Mouse (Mus musculus) kidney, embryonic 16.5 days (tissue): ENCODE measurements around the gene Alg14. TPM values are rescaled to one million over a fixed set of nuclear protein-coding genes. Genes with fewer than 3 reads are reported as not detected.
A peak's percentile ranks its signal among the peaks of the same experiment; 100 is the strongest.

Experiments used
- ATAC-seq: fragments of 200-750 bp; cut with Nextera tagmentation; 2 replicates; pipeline ENCODE4 v1.8.0; 2017; ENCODE audit warnings: moderate TSS enrichment; ENCODE audit not compliant: low FRiP score, low TSS enrichment
- H3K27ac ChIP-seq: fragments of 300-500 bp; sonication (generic); 2 replicates; pipeline ENCODE4 v1.5.1; 2014; ENCODE audit warnings: low read length
- H3K27me3 ChIP-seq: fragments of 300-500 bp; sonication (generic); 2 replicates; pipeline ENCODE4 v1.6.1; 2014; ENCODE audit warnings: low read length, control low read depth, mixed read lengths; ENCODE audit not compliant: insufficient read depth
- H3K36me3 ChIP-seq: fragments of 300-500 bp; sonication (generic); 2 replicates; pipeline ENCODE4 v1.6.1; 2014; ENCODE audit warnings: low read length, control low read depth, mixed read lengths; ENCODE audit not compliant: insufficient read depth
- H3K4me1 ChIP-seq: fragments of 300-500 bp; sonication (generic); 2 replicates; pipeline ENCODE4 v1.6.1; 2014; ENCODE audit warnings: low read length, control low read depth, mixed read lengths; ENCODE audit not compliant: insufficient read depth
- H3K4me2 ChIP-seq: fragments of 300-500 bp; sonication (generic); replicated peaks from 2 replicates; pipeline ENCODE4 v1.6.1; 2014; ENCODE audit warnings: low read depth, low read length
- H3K4me3 ChIP-seq: fragments of 300-500 bp; sonication (generic); 2 replicates; pipeline ENCODE4 v1.5.1; 2014; ENCODE audit warnings: mild to moderate bottlenecking, low read length
- H3K9ac ChIP-seq: fragments of 300-500 bp; sonication (generic); replicated peaks from 2 replicates; pipeline ENCODE4 v1.6.1; 2014; ENCODE audit warnings: low read length
- H3K9me3 ChIP-seq: fragments of 300-500 bp; sonication (generic); 2 replicates; pipeline ENCODE4 v1.6.1; 2016; ENCODE audit warnings: low read length, control low read depth
- WGBS: fragments of 180-500 bp; shearing (Covaris S2); extraction: QIAGEN DNeasy Blood & Tissue Kit; methylation state at CpG from one replicate; pipeline ENCODE4 v1.1.7; 2014; 5-methylcytosine and 5-hydroxymethylcytosine counted together
- polyA plus RNA-seq: library from polyadenylated mRNA; unstranded; fragments of >200 nt; fragmentation: Nextera tagmentation; extraction: Ambion mirVana; gene quantifications from 2 replicates; pipeline ENCODE4 v1.2.1, GENCODE M21; 2015

The Alg14 gene
- polyA plus RNA-seq, 1 experiment from 2014 or later: 43.5 TPM

DNA sequence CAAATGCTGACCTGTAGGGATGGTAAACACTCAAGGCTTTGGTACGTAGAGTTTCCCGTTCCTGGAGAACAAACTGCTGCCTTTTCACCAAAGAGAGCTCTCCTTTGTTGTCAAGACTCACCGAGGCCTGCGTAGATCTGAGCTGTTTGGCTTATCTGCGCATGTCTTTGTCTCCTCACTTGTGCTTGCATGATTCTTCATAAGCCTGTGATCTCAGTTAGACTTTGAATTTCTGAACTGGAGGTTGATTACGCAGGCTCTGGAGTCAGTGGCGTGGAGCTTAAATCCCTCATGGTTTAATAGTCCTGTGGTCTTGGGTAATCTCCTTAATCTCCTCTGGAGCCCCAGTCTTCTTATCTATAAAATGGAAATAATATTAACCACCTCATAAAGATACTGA is 51.7 kb downstream of the Alg14 start:
- no peak overlapping the region for H3K4me2 ChIP-seq
- peaks cover 29% of the 10 kb centered on the region for H3K4me1 ChIP-seq
- no peak overlapping the region for H3K4me3 ChIP-seq
- H3K27me3 ChIP-seq: no peaks in the 10 kb centered on the region
- H3K27ac ChIP-seq: no peak overlapping the region
- H3K36me3 ChIP-seq: no peaks in the 10 kb centered on the region
- H3K9ac ChIP-seq: no peak overlapping the region
- 92% methylated on average over 7 of the region's 7 CpGs for WGBS
- no peaks in the 10 kb centered on the region for H3K9me3 ChIP-seq
- no peak for ATAC-seq

DNA sequence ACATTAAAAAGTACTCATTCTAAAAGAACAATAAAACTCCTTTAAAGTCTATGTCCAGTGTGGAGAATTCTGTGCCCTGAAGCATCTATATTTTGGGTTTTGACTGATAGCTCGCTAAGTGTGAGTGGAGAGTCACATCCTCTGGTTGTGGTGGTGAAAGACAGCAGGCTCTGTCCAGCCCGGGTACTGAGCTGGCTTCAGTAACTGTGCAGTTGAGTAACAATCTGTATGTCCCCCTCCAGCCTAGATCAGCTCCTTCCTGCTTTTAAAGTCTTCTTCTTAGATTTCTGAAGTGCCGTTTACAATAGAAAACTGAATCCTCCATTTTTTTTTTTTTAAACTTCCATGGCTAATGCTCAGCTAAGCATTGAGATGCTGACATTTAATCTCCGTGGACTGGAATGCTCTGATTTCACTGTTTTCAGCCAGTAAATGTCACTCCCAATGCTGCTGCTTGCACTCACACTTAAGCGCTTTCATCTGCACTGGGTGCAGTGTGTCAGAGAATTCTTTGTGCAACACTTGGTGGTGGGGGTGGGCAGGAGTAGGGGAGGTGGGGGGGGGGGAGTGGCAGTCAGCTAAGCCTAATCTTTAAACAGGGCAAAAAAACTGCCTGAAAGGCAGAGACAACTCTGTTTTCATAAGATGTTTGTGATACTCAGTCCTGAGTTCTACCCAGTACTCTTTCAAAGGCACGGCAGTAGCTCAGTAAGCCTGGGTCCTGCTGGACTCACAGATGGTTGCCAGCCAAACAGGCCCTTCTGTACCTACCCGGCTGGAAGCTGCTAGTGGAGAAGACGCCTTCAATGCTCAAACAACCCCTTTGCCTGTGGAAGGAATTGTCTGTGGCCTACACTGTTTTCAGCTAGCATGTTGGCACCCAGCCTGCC is 52.7 kb downstream of the Alg14 start:
- H3K36me3 ChIP-seq: no peaks in the 10 kb centered on the region
- ATAC-seq: no peak
- peak overlapping the region; percentile 70 for H3K27ac ChIP-seq
- no peak overlapping the region for H3K9ac ChIP-seq
- no peak overlapping the region for H3K4me2 ChIP-seq
- no peaks in the 10 kb centered on the region for H3K9me3 ChIP-seq
- H3K27me3 ChIP-seq: no peaks in the 10 kb centered on the region
- no peak overlapping the region for H3K4me3 ChIP-seq
- WGBS: 27% methylated on average over 8 of the region's 8 CpGs
- peaks cover 29% of the 10 kb centered on the region for H3K4me1 ChIP-seq

DNA sequence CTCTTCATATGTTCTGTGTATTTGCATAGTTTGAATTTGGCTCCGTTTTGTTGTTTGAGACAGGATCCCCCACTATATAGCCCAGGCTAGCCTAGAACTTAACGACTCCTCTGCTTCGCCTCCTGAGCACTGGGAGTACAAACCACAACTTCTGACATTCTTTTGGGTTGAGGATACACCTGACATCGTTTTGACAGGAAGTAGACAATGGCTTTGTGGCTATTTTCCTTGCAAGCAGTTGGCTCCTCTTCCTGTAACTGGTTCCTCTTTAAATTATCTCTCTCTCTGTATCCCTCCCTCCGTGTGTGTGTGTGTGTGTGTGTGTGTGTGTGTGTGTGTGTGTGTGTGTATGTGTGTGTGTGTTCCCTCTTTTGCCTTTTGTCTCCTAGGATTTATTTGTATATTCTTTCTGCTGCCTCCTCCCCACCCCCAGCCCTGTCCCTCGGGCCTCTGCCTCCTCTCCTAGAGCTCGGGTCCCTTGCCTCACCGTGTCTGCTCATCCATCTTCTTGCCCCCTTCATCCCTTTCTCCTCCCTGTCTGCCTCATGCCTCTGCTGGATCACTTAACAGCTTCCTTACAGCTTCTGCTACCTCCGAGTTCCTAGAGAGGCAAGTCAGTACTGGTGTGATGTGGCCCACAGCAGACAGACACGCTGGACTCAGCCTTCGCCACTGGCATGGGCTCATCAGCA is 53.5 kb downstream of the Alg14 start:
- no peaks in the 10 kb centered on the region for H3K27me3 ChIP-seq
- WGBS: 38% methylated on average over 11 of the region's 11 CpGs
- ATAC-seq: no peak
- no peaks in the 10 kb centered on the region for H3K9me3 ChIP-seq
- peaks cover 33% of the 10 kb centered on the region for H3K4me1 ChIP-seq
- no peak overlapping the region for H3K4me3 ChIP-seq
- no peak overlapping the region for H3K4me2 ChIP-seq
- no peaks in the 10 kb centered on the region for H3K36me3 ChIP-seq
- H3K9ac ChIP-seq: no peak overlapping the region
- peak overlapping the region; percentile 70 for H3K27ac ChIP-seq

- H3K27me3 ChIP-seq: no peaks in the 10 kb centered on the region
- H3K36me3 ChIP-seq: no peaks in the 10 kb centered on the region
- H3K27ac ChIP-seq: peak overlapping the region; percentile 41; the same call in 1 of the 2 replicates
- H3K4me1 ChIP-seq: peaks cover 29% of the 10 kb centered on the region
- H3K9me3 ChIP-seq: no peaks in the 10 kb centered on the region
- 57% methylated on average over 6 of the region's 6 CpGs for WGBS
- no peak overlapping the region for H3K9ac ChIP-seq
- no peak overlapping the region for H3K4me3 ChIP-seq
- no peak for ATAC-seq
- no peak overlapping the region for H3K4me2 ChIP-seq
Measured at GRCm38 (mm10) chr3:121345643-121346000, 54.0 kb downstream of the Alg14 start.

- 84% methylated on average over 12 of the region's 12 CpGs for WGBS
- Histone ChIP-seq H3K4me1 (peaks cover 29% of the 10 kb centered on the region), H3K4me3 (no peak overlapping the region), H3K27me3 (no peaks in the 10 kb centered on the region), H3K27ac (no peak overlapping the region), H3K36me3 (no peaks in the 10 kb centered on the region), H3K9me3 (no peaks in the 10 kb centered on the region), H3K9ac (no peak overlapping the region), H3K4me2 (no peak overlapping the region)
- ATAC-seq: no peak
Measured at GRCm38 (mm10) chr3:121346507-121347267, 55.1 kb downstream of the Alg14 start.

DNA sequence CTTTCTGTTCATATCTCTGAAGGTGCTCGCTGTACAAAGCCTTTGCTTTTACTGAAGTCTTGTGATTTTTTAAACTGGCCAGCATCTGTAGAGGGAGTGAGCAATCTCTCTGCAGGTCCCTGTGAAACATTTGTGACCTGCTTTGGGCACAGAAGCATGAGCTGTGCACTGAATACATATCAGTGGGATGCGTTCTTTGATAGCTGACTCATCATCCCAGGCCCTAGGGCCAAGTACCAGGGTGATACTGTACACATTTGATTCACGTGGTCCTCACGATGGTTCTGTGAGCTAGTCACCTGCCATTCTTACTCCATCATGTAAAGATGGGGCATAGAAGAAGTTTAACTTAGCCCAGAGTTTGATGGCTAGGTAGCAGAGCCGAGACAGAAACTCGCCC is 57.2 kb downstream of the Alg14 start:
- WGBS: 81% methylated on average over 6 of the region's 6 CpGs
- H3K4me2 ChIP-seq: no peak overlapping the region
- no peaks in the 10 kb centered on the region for H3K27me3 ChIP-seq
- ATAC-seq: no peak
- H3K36me3 ChIP-seq: no peaks in the 10 kb centered on the region
- H3K27ac ChIP-seq: no peak overlapping the region
- H3K4me1 ChIP-seq: peaks cover 29% of the 10 kb centered on the region
- H3K9ac ChIP-seq: no peak overlapping the region
- H3K9me3 ChIP-seq: no peaks in the 10 kb centered on the region
- H3K4me3 ChIP-seq: no peak overlapping the region

- no peaks in the 10 kb centered on the region for H3K36me3 ChIP-seq
- peaks cover 22% of the 10 kb centered on the region for H3K4me1 ChIP-seq
- H3K9ac ChIP-seq: 0 out of 2 replicates have a peak overlapping the region, but pooled peaks have one; percentile 13
- no peak for ATAC-seq
- 64% methylated on average over 33 of the region's 33 CpGs for WGBS
- H3K9me3 ChIP-seq: no peaks in the 10 kb centered on the region
- no peaks in the 10 kb centered on the region for H3K27me3 ChIP-seq
- no peak overlapping the region for H3K27ac ChIP-seq
- no peak overlapping the region for H3K4me2 ChIP-seq
- H3K4me3 ChIP-seq: no peak overlapping the region
Measured at GRCm38 (mm10) chr3:121349334-121350169, 58.0 kb downstream of the Alg14 start.

DNA sequence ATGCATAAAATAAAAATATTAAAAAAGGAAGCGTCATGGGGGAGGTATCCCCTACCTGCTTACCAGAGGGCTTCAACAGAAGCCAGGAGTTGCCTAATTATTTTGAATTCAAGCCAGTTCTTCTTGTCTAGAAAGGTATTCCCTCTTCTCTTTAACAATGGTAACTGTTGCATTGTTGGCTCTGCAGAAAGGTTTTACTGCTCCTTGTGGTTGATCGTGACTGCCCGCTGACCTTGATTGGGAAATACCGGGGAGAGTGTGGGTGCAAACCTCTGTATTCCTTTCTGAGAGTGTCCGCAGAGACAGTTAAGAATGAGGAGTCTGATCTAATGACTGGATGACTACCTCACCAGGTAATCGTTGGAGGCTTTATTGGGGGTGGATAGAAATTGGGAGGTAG is 59.7 kb downstream of the Alg14 start:
- no peaks in the 10 kb centered on the region for H3K36me3 ChIP-seq
- H3K4me3 ChIP-seq: no peak overlapping the region
- H3K27ac ChIP-seq: no peak overlapping the region
- no peak overlapping the region for H3K4me2 ChIP-seq
- 84% methylated on average over 6 of the region's 6 CpGs for WGBS
- H3K9ac ChIP-seq: no peak overlapping the region
- H3K4me1 ChIP-seq: peaks cover 9% of the 10 kb centered on the region; the same call in 1 of the 2 replicates
- no peaks in the 10 kb centered on the region for H3K9me3 ChIP-seq
- ATAC-seq: no peak
- no peaks in the 10 kb centered on the region for H3K27me3 ChIP-seq

GRCm38 (mm10) chr3:121354281-121354680 is 62.7 kb downstream of the Alg14 start:
- no peak for ATAC-seq
- no peaks in the 10 kb centered on the region for H3K36me3 ChIP-seq
- H3K4me3 ChIP-seq: no peak overlapping the region
- no peaks in the 10 kb centered on the region for H3K9me3 ChIP-seq
- H3K9ac ChIP-seq: no peak overlapping the region
- H3K4me1 ChIP-seq: peaks cover 12% of the 10 kb centered on the region; the same call in 1 of the 2 replicates
- H3K27me3 ChIP-seq: no peaks in the 10 kb centered on the region
- 81% methylated on average over 9 of the region's 9 CpGs for WGBS
- no peak overlapping the region for H3K27ac ChIP-seq
- H3K4me2 ChIP-seq: no peak overlapping the region
